Mouse (Mus musculus) 3134 (cell line): ENCODE results near the gene Bbs12.

ENCODE experiments used
- DNase-seq: peaks from one replicate; pipeline ENCODE4 v3.0.0-alpha.2; 2011; ENCODE audit warnings: low spot score; ENCODE audit not compliant: insufficient read length; ENCODE audit errors: extremely low read depth

Gene Bbs12

GRCm38 (mm10) chr3:37325317-37326112 is 13.2 kb downstream of the Bbs12 start:
- DNase-seq = no peak

GRCm38 (mm10) chr3:37326627-37327026 is 14.3 kb downstream of the Bbs12 start:
- no peak for DNase-seq

- no peak for DNase-seq
Measured at GRCm38 (mm10) chr3:37328489-37328888, 16.1 kb downstream of the Bbs12 start.

- no peak for DNase-seq
Measured at GRCm38 (mm10) chr3:37329963-37330362, 17.6 kb downstream of the Bbs12 start.

- DNase-seq = no peak
Measured at GRCm38 (mm10) chr3:37331999-37332449, 19.7 kb downstream of the Bbs12 start.

- no peak for DNase-seq
Measured at GRCm38 (mm10) chr3:37334053-37334452, 21.7 kb downstream of the Bbs12 start.

- peak; percentile 11 for DNase-seq
Measured at GRCm38 (mm10) chr3:37341110-37341509, 28.8 kb downstream of the Bbs12 start.

- no peak for DNase-seq
Measured at GRCm38 (mm10) chr3:37342811-37343210, 30.5 kb downstream of the Bbs12 start.

GRCm38 (mm10) chr3:37347671-37348070 is 35.3 kb downstream of the Bbs12 start:
- no peak for DNase-seq

GRCm38 (mm10) chr3:37348221-37349165 is 36.1 kb downstream of the Bbs12 start, which contains the start of gene Fgf2:
TSS of gene Fgf2 (plus strand) at chr3:37348346.
- DNase-seq = peak; percentile 30

GRCm38 (mm10) chr3:37349166-37349548 is 36.8 kb downstream of the Bbs12 start:
- no peak for DNase-seq

- DNase-seq = no peak
Measured at GRCm38 (mm10) chr3:37350386-37350785, 38.0 kb downstream of the Bbs12 start.

GRCm38 (mm10) chr3:37353951-37354481 is 41.7 kb downstream of the Bbs12 start:
- DNase-seq = no peak

- DNase-seq = no peak
Measured at GRCm38 (mm10) chr3:37354737-37355136, 42.4 kb downstream of the Bbs12 start.

- peak; percentile 76 for DNase-seq
Measured at GRCm38 (mm10) chr3:37360729-37361128, 48.4 kb downstream of the Bbs12 start.

GRCm38 (mm10) chr3:37365144-37365543 is 52.8 kb downstream of the Bbs12 start:
- DNase-seq = no peak

GRCm38 (mm10) chr3:37365976-37366375 is 53.6 kb downstream of the Bbs12 start:
- DNase-seq = no peak

- DNase-seq = no peak
Measured at GRCm38 (mm10) chr3:37366381-37367053, 54.2 kb downstream of the Bbs12 start.

GRCm38 (mm10) chr3:37370407-37370806 is 58.1 kb downstream of the Bbs12 start:
- DNase-seq = peak; percentile 20
